Mouse (Mus musculus): ENCODE data around the gene Cfap97d2.

DNA sequence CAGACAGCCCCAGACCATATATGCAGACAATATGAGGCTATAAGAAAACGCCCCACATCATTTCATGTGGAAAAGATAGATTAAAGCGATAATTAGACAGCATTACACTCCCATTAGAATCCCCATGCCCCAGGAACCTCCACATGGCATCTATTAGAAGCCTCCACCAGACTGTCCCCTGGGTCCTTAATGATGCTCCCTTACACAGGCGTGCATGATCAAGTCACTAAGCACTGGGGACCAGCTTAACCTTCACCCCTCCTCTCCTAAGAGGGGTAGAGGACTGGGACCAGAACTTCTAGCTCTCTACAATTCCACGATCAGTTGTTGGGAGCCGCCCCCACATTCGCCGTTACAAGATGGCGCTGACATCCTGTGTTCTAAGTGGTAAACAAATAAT is 13.3 kb downstream of the Cfap97d2 start:
- TF ChIP-seq ELF1 (IDR thresholded peaks at IDR 0.05; ENCODE audit: low read depth, low read length) (no peak), CTCF (IDR thresholded peaks at IDR 0.05 in 2 of 3, conservative IDR thresholded peaks at IDR 0.05 in 1 of 3; ENCODE audit: control insufficient read depth in 1 of 3, insufficient read depth in 1 of 3, low read depth in 2 of 3, low read length in 3 of 3, poor library complexity in 1 of 3, severe bottlenecking in 1 of 3) (no peak), MXI1 (IDR thresholded peaks at IDR 0.05; ENCODE audit: low read depth, low read length) (no peak), CHD2 (IDR thresholded peaks at IDR 0.05; ENCODE audit: low read length) (no peak), ZC3H11A (IDR thresholded peaks at IDR 0.05; ENCODE audit: low read depth, low read length) (no peak), POLR2A (IDR thresholded peaks at IDR 0.05; ENCODE audit: control insufficient read depth in 1 of 2, insufficient read depth in 1 of 2, low read depth in 1 of 2, low read length in 2 of 2, poor library complexity in 1 of 2) (no peak), GATA1 (IDR thresholded peaks at IDR 0.05; ENCODE audit: low read depth, low read length) (no peak), RCOR1 (IDR thresholded peaks at IDR 0.05; ENCODE audit: low read depth, low read length) (no peak)

All from MEL (cell line).